Mouse (Mus musculus) ES-E14 (cell line): ENCODE measurements around the gene Vmn2r77. TPM values are rescaled to one million over a fixed set of nuclear protein-coding genes. Genes with fewer than 3 reads are reported as not detected.
"Not testable (repeated sequence)": the region's sequence is repeated elsewhere in the genome, so short reads cannot be mapped to it uniquely, and the experiment has no call there.

Experiments used
- DNase-seq: peaks from one replicate; pipeline ENCODE4 v3.0.0-alpha.2; 2013; ENCODE audit warnings: low read depth, low spot score
- H3K27ac ChIP-seq: 2 replicates; pipeline ENCODE4 v1.5.1; 2012; ENCODE audit warnings: low read depth, mild to moderate bottlenecking, low read length, moderate library complexity, mixed read lengths; ENCODE audit not compliant: poor library complexity, insufficient read depth, severe bottlenecking
- H3K36me3 ChIP-seq: 2 replicates; pipeline ENCODE4 v1.6.1; 2012; ENCODE audit warnings: mild to moderate bottlenecking, low read length, moderate library complexity, mixed read lengths; ENCODE audit not compliant: control insufficient read depth, poor library complexity, insufficient read depth, severe bottlenecking
- H3K4me1 ChIP-seq, 2 experiments: fragments of 150-350 bp in 1 of 2; sonication (generic) in 1 of 2; 2 replicates each; pipeline ENCODE4 v1.6.1; 2012; ENCODE audit warnings: low read length in 2 of 2, mild to moderate bottlenecking in 1 of 2, mixed read lengths in 1 of 2; ENCODE audit not compliant: control insufficient read depth in 2 of 2, insufficient read depth in 2 of 2, poor library complexity in 1 of 2
- H3K4me3 ChIP-seq, 2 experiments: fragments of 150-350 bp in 1 of 2; sonication (generic) in 1 of 2; 2 replicates each; pipeline ENCODE4 v1.5.1; 2012; ENCODE audit warnings: low read length in 2 of 2, low read depth in 1 of 2, mild to moderate bottlenecking in 1 of 2, mixed read lengths in 1 of 2; ENCODE audit not compliant: insufficient read depth in 1 of 2, poor library complexity in 1 of 2, severe bottlenecking in 1 of 2
- H3K9ac ChIP-seq: 2 replicates; pipeline ENCODE4 v1.6.1; 2012; ENCODE audit warnings: low read depth, mild to moderate bottlenecking, low read length, mixed read lengths; ENCODE audit not compliant: poor library complexity, insufficient read depth, severe bottlenecking
- H3K9me3 ChIP-seq: fragments of 150-350 bp; sonication (generic); 2 replicates; pipeline ENCODE4 v1.6.1; 2012; ENCODE audit warnings: low read depth, mild to moderate bottlenecking, low read length; ENCODE audit not compliant: control insufficient read depth, insufficient read depth
- CHD2 ChIP-seq: IDR thresholded peaks from 2 replicates; pipeline ENCODE4 v1.6.1; 2014; ENCODE audit warnings: mild to moderate bottlenecking, low read depth, low read length, inconsistent platforms
- HCFC1 ChIP-seq: IDR thresholded peaks from 2 replicates; pipeline ENCODE4 v1.6.1; 2012; ENCODE audit warnings: low read length, inconsistent platforms, borderline replicate concordance; ENCODE audit not compliant: insufficient read depth
- MAFK ChIP-seq: IDR thresholded peaks from 2 replicates; pipeline ENCODE4 v1.6.1; 2014; ENCODE audit warnings: mild to moderate bottlenecking, low read depth, low read length, inconsistent platforms; ENCODE audit not compliant: insufficient read depth
- ZC3H11A ChIP-seq: IDR thresholded peaks from 2 replicates; pipeline ENCODE4 v1.6.1; 2012; ENCODE audit warnings: low read depth, mild to moderate bottlenecking, inconsistent platforms, low read length, borderline replicate concordance
- ZNF384 ChIP-seq: IDR thresholded peaks from 2 replicates; pipeline ENCODE4 v1.6.1; 2012; ENCODE audit warnings: low read depth, low read length, inconsistent platforms
- in situ Hi-C, 2 experiments: fragments of 600-800 bp; cut with MboI; formaldehyde crosslinking; loops; one replicate each; pipeline ENCODE4 v1.15.1; 2025; ENCODE audit warnings: low sequenced_read_pairs in 2 of 2, inconsistent platforms in 1 of 2; ENCODE audit not compliant: unreplicated experiment in 2 of 2
- total RNA-seq: library from RNA; depleted of rRNA; stranded (reverse); fragments of 300-350 nt; gene quantifications from 2 replicates; pipeline ENCODE4 v1.2.3, GENCODE M21; 2012; rRNA removed

Gene Vmn2r77
- total RNA-seq, 1 experiment = not detected

GRCm38 (mm10) chr7:86775617-86776325, 19.1 kb upstream of the Vmn2r77 start, which contains the start of gene Folh1:
Gene Folh1, minus strand, starts transcription at chr7:86775943.
- in situ Hi-C loops = no loop called here
- peak; percentile 22 for DNase-seq

GRCm38 (mm10) chr7:86815241-86815640, 20.4 kb downstream of the Vmn2r77 start:
- H3K27ac ChIP-seq, DNase-seq, H3K9ac ChIP-seq, H3K4me1 ChIP-seq, in situ Hi-C loops, H3K9me3 ChIP-seq, H3K4me3 ChIP-seq, H3K36me3 ChIP-seq: not testable (repeated sequence)

More at GRCm38 (mm10) chr7:86775617-86776325, 19.1 kb upstream of the Vmn2r77 start, which contains the start of gene Folh1:
- Histone ChIP-seq H3K36me3 (no peaks in the 10 kb centered on the region), H3K9ac (no peak within 1 kb of the TSS), H3K9me3 (no peaks in the 10 kb centered on the region), H3K27ac (no peak within 1 kb of the TSS), H3K4me1 (no peaks in the 10 kb centered on the region), H3K4me3 (peak within 1 kb of the TSS; percentile 38 to 47)
- TF ChIP-seq MAFK (no peak), ZC3H11A (no peak), CHD2 (no peak), ZNF384 (no peak), HCFC1 (no peak)

- H3K36me3 ChIP-seq, H3K9me3 ChIP-seq, in situ Hi-C loops, DNase-seq, H3K9ac ChIP-seq, H3K4me3 ChIP-seq, H3K4me1 ChIP-seq, H3K27ac ChIP-seq: not testable (repeated sequence)
Observed at GRCm38 (mm10) chr7:86815716-86816115, 20.9 kb downstream of the Vmn2r77 start.

- in situ Hi-C loops = no loop called here
Observed at GRCm38 (mm10) chr7:86816466-86816865, 21.6 kb downstream of the Vmn2r77 start.

More at GRCm38 (mm10) chr7:86816466-86816865, 21.6 kb downstream of the Vmn2r77 start:
- no peak overlapping the region for H3K9ac ChIP-seq
- no peaks in the 10 kb centered on the region for H3K9me3 ChIP-seq
- DNase-seq = peak; percentile 26
- no peak overlapping the region for H3K27ac ChIP-seq
- H3K36me3 ChIP-seq = no peaks in the 10 kb centered on the region
- TF ChIP-seq ZC3H11A = no peak
- no peak overlapping the region for H3K4me3 ChIP-seq
- H3K4me1 ChIP-seq = no peaks in the 10 kb centered on the region

Other genes with a start within 250 kb of the Vmn2r77 start
- gene Olfr295, start 211.2 kb upstream of the Vmn2r77 start, total RNA-seq = not detected in 2 replicates
- not detected in 2 replicates for gene Olfr294, start 178.4 kb upstream of the Vmn2r77 start, total RNA-seq
- gene Olfr293, start 146.0 kb upstream of the Vmn2r77 start, total RNA-seq = 0.05 TPM in 1 of 2 replicates, not detected in the other
- not detected in 2 replicates for gene Olfr292, start 106.7 kb upstream of the Vmn2r77 start, total RNA-seq
- 0.45 and 0.69 TPM in 2 replicates for gene Folh1, start 19.1 kb upstream of the Vmn2r77 start, total RNA-seq
- 0.09 TPM in 1 of 2 replicates, not detected in the other for gene Vmn2r78, start 120.1 kb downstream of the Vmn2r77 start, total RNA-seq
- gene Vmn2r79, start 201.1 kb downstream of the Vmn2r77 start, total RNA-seq = 0.13 TPM in 1 of 2 replicates, not detected in the other